In genomic region chr7:73382843-73383242, GRCm38 (mm10) we compare ENCODE assay signal across 27 mouse cellular contexts. TPM values are rescaled to one million over a fixed set of nuclear protein-coding genes. Genes with fewer than 3 reads are reported as not detected.
A peak's percentile ranks its signal among the peaks of the same experiment; 100 is the strongest.
DNase-seq lines count a peak whose midpoint lies in the region; ATAC-seq and TF ChIP-seq lines count a peak whose summit lies in the region.
"Had no signal": no experiment of that assay in that cellular context is flagged by ENCODE, and none has a peak within 500 bp of the region (broad histone marks: within the 10 kb centered on the region; RNA-seq: fewer than 3 reads in every experiment).

No protein-coding gene starts in this region.

- 57% methylated on average over 7 of the region's 7 CpGs for WGBS in hindbrain, embryonic 14.5 days
- 78% methylated on average over 7 of the region's 7 CpGs for WGBS in hindbrain, embryonic 11.5 days
- WGBS in hindbrain, postnatal 0 days: 39% methylated on average over 7 of the region's 7 CpGs
- 69% methylated on average over 7 of the region's 7 CpGs for WGBS in midbrain, postnatal 0 days

- ATAC-seq in hindbrain, embryonic 14.5 days (ENCODE audit: low FRiP score): no peak
- ATAC-seq in hindbrain, embryonic 11.5 days (ENCODE audit: low FRiP score): no peak
- 0 out of 2 replicates have a peak, but pooled peaks have one; percentile 30 for ATAC-seq in hindbrain, postnatal 0 days
- peak; percentile 54; the same call in 1 of the 2 replicates for ATAC-seq in midbrain, postnatal 0 days (ENCODE audit: low FRiP score)
- ATAC-seq: activated CD4-positive, CD25-positive, alpha-beta regulatory T cell, adult 4 months; intestine, postnatal 0 days had no signal

- no peaks in the 10 kb centered on the region for H3K9me3 ChIP-seq in hindbrain, embryonic 14.5 days (ENCODE audit: control insufficient read depth, low read length)
- H3K9me3 ChIP-seq in hindbrain, embryonic 11.5 days (ENCODE audit: control insufficient read depth, low read length): no peaks in the 10 kb centered on the region
- H3K9me3 ChIP-seq in hindbrain, postnatal 0 days (ENCODE audit: low read length): no peaks in the 10 kb centered on the region
- no peaks in the 10 kb centered on the region for H3K9me3 ChIP-seq in midbrain, postnatal 0 days (ENCODE audit: low read length)
- H3K9me3 ChIP-seq: embryonic facial prominence, embryonic 13.5 days; heart, embryonic 12.5 days; kidney, embryonic 15.5 days; megakaryocyte, embryonic 14.5 days had no signal

- peak overlapping the region; percentile 44 for H3K9ac ChIP-seq in hindbrain, embryonic 14.5 days
- no peak overlapping the region for H3K9ac ChIP-seq in hindbrain, embryonic 11.5 days (ENCODE audit: low read depth, low read length)
- no peak overlapping the region for H3K9ac ChIP-seq in hindbrain, postnatal 0 days (replicated peaks; ENCODE audit: low read length)
- no peak overlapping the region for H3K9ac ChIP-seq in midbrain, postnatal 0 days (replicated peaks; ENCODE audit: low read length, poor library complexity, severe bottlenecking)
- H3K9ac ChIP-seq: embryonic facial prominence, embryonic 13.5 days; heart, embryonic 12.5 days; kidney, embryonic 15.5 days; liver, embryonic 14.5 days; lung, embryonic 14.5 days had no signal

- peak overlapping the region; percentile 81 for H3K4me2 ChIP-seq in hindbrain, embryonic 14.5 days (replicated peaks)
- no peak overlapping the region for H3K4me2 ChIP-seq in hindbrain, embryonic 11.5 days (replicated peaks; ENCODE audit: low read depth, low read length)
- peak overlapping the region; percentile 11; the same call in 1 of the 2 replicates for H3K4me2 ChIP-seq in hindbrain, postnatal 0 days (ENCODE audit: low read depth, low read length)
- H3K4me2 ChIP-seq in midbrain, postnatal 0 days (ENCODE audit: low read depth, low read length, poor library complexity, severe bottlenecking): peak overlapping the region; percentile 28; the same call in 1 of the 2 replicates
- H3K4me2 ChIP-seq: embryonic facial prominence, embryonic 13.5 days; heart, embryonic 12.5 days; kidney, embryonic 15.5 days; lung, embryonic 14.5 days had no signal

- no peak for TF ChIP-seq CTCF in hindbrain, postnatal 0 days (IDR thresholded peaks at IDR 0.05; ENCODE audit: low read depth)
- no peak for TF ChIP-seq CTCF in midbrain, postnatal 0 days (IDR thresholded peaks at IDR 0.05)

- no peaks in the 10 kb centered on the region for H3K36me3 ChIP-seq in hindbrain, embryonic 14.5 days (replicated peaks; ENCODE audit: control insufficient read depth, insufficient read depth)
- H3K36me3 ChIP-seq in hindbrain, embryonic 11.5 days (ENCODE audit: control insufficient read depth, insufficient read depth, low read length): no peaks in the 10 kb centered on the region
- H3K36me3 ChIP-seq in hindbrain, postnatal 0 days (ENCODE audit: insufficient read depth, low read length): no peaks in the 10 kb centered on the region
- H3K36me3 ChIP-seq in midbrain, postnatal 0 days (ENCODE audit: insufficient read depth, low read length): no peaks in the 10 kb centered on the region
- H3K36me3 ChIP-seq: embryonic facial prominence, embryonic 13.5 days; heart, embryonic 12.5 days; kidney, embryonic 15.5 days had no signal

- no peak overlapping the region for H3K27ac ChIP-seq in hindbrain, embryonic 14.5 days
- no peak overlapping the region for H3K27ac ChIP-seq in hindbrain, embryonic 11.5 days (ENCODE audit: low read depth, low read length)
- peak overlapping the region; percentile 17; the same call in 1 of the 2 replicates for H3K27ac ChIP-seq in hindbrain, postnatal 0 days
- no peak overlapping the region for H3K27ac ChIP-seq in midbrain, postnatal 0 days (ENCODE audit: low read depth, low read length)
- H3K27ac ChIP-seq: embryonic facial prominence, embryonic 13.5 days; kidney, embryonic 15.5 days; left cerebral cortex, adult 2 months; liver, embryonic 14.5 days had no signal

- H3K4me1 ChIP-seq in hindbrain, embryonic 14.5 days (replicated peaks; ENCODE audit: control insufficient read depth, insufficient read depth, low read length): peaks cover 34% of the 10 kb centered on the region
- H3K4me1 ChIP-seq in hindbrain, embryonic 11.5 days (replicated peaks; ENCODE audit: control insufficient read depth, insufficient read depth, low read length): peaks cover 9% of the 10 kb centered on the region; the same call in 1 of the 2 replicates
- no peaks in the 10 kb centered on the region; the same call in 1 of the 2 replicates for H3K4me1 ChIP-seq in hindbrain, postnatal 0 days (ENCODE audit: insufficient read depth, low read length)
- no peaks in the 10 kb centered on the region for H3K4me1 ChIP-seq in midbrain, postnatal 0 days (ENCODE audit: insufficient read depth, low read length)
- H3K4me1 ChIP-seq: heart, embryonic 12.5 days; kidney, embryonic 15.5 days; megakaryocyte, embryonic 14.5 days had no signal

- H3K27me3 ChIP-seq in hindbrain, embryonic 14.5 days (ENCODE audit: control insufficient read depth, insufficient read depth, low read length): no peaks in the 10 kb centered on the region
- H3K27me3 ChIP-seq in hindbrain, embryonic 11.5 days (ENCODE audit: control insufficient read depth, insufficient read depth, low read length): no peaks in the 10 kb centered on the region
- no peaks in the 10 kb centered on the region for H3K27me3 ChIP-seq in hindbrain, postnatal 0 days (ENCODE audit: insufficient read depth, low read length)
- H3K27me3 ChIP-seq in midbrain, postnatal 0 days (ENCODE audit: insufficient read depth, low read length): no peaks in the 10 kb centered on the region

- DNase-seq in cerebellum, postnatal 10 days: peak; percentile 40 to 42
- no peak for DNase-seq in cerebellum, adult 18-20 months
- DNase-seq in hindbrain, embryonic 14.5 days (ENCODE audit: low spot score): no peak
- DNase-seq in hindbrain, embryonic 11.5 days (ENCODE audit: low spot score): no peak
- DNase-seq in hindbrain, postnatal 0 days (ENCODE audit: low spot score): peak; percentile 39
- no peak for DNase-seq in midbrain, postnatal 0 days (ENCODE audit: low spot score)
- no peak for DNase-seq in liver
- DNase-seq in urinary bladder, postnatal 25 days (ENCODE audit: low spot score): no peak
- DNase-seq: adrenal gland, adult 8-10 months; cerebellum, postnatal 36 days; embryo, embryonic 11 days; heart, postnatal 10 days; kidney, postnatal 36 days; lung, embryonic 14.5 days; lung, postnatal 36 days; right cerebral cortex, postnatal 14 days; spleen, adult 18-20 months; thymus, postnatal 14 days had no signal

- no peak overlapping the region for H3K4me3 ChIP-seq in hindbrain, embryonic 14.5 days (replicated peaks; ENCODE audit: low read length)
- H3K4me3 ChIP-seq in hindbrain, embryonic 11.5 days (ENCODE audit: low read depth, low read length): no peak overlapping the region
- no peak overlapping the region for H3K4me3 ChIP-seq in hindbrain, postnatal 0 days (ENCODE audit: low read length)
- no peak overlapping the region for H3K4me3 ChIP-seq in midbrain, postnatal 0 days (ENCODE audit: low read depth, low read length)
- H3K4me3 ChIP-seq: embryonic facial prominence, embryonic 13.5 days; heart, embryonic 12.5 days; kidney, embryonic 15.5 days; left cerebral cortex, adult 2 months; megakaryocyte, embryonic 14.5 days had no signal

RNA-seq across cellular contexts. Expression of gene Rgma, which starts 7.5 kb away (rescaled TPM):
- 46.3 and 46.7 TPM in 2 replicates for polyA plus RNA-seq in hindbrain, embryonic 14.5 days (2014; fragmentation: Nextera tagmentation; extraction: Ambion mirVana)
- 36.5 and 52.5 TPM in 2 replicates for polyA plus RNA-seq in hindbrain, embryonic 11.5 days (2014; fragmentation: Nextera tagmentation; extraction: Ambion mirVana)
- 139 and 147 TPM in 2 replicates for total RNA-seq in hindbrain, postnatal 0 days (2014; rRNA removed)
- polyA plus RNA-seq in hindbrain, postnatal 0 days (2015; fragmentation: Nextera tagmentation; extraction: Ambion mirVana): 33.7 and 36.5 TPM in 2 replicates
- 129 and 160 TPM in 2 replicates for total RNA-seq in midbrain, postnatal 0 days (2014; rRNA removed)
- 42.7 and 42.9 TPM in 2 replicates for polyA plus RNA-seq in midbrain, postnatal 0 days (2015; fragmentation: Nextera tagmentation; extraction: Ambion mirVana)
- total RNA-seq: granulocyte monocyte progenitor cell, adult 5-6 weeks had no signal
- polyA plus RNA-seq: activated CD4-positive, CD25-positive, alpha-beta regulatory T cell, adult 4 months had no signal

Comparison
In these comparisons a context has a peak if more than half of its experiments do, and no peak if none do; other contexts are left out.
1. DNase-seq: peak in cerebellum, postnatal 10 days (2 of 2) and hindbrain, postnatal 0 days (single experiment); none in cerebellum, adult 18-20 months (0 of 2), hindbrain, embryonic 14.5 days (single experiment), hindbrain, embryonic 11.5 days (single experiment), midbrain, postnatal 0 days (single experiment), liver (single experiment) and urinary bladder, postnatal 25 days (single experiment).
2. ATAC-seq: peak in hindbrain, postnatal 0 days (single experiment) and midbrain, postnatal 0 days (single experiment); none in hindbrain, embryonic 14.5 days (single experiment) and hindbrain, embryonic 11.5 days (single experiment).